Mouse (Mus musculus): ENCODE measurements around the gene Rnf115. TPM values are rescaled to one million over a fixed set of nuclear protein-coding genes. Genes with fewer than 3 reads are reported as not detected.
A peak's percentile ranks its signal among the peaks of the same experiment; 100 is the strongest.

Rnf115 gene
- polyA plus RNA-seq, 1 experiment from 2014 or later, result 38.4 TPM

DNA sequence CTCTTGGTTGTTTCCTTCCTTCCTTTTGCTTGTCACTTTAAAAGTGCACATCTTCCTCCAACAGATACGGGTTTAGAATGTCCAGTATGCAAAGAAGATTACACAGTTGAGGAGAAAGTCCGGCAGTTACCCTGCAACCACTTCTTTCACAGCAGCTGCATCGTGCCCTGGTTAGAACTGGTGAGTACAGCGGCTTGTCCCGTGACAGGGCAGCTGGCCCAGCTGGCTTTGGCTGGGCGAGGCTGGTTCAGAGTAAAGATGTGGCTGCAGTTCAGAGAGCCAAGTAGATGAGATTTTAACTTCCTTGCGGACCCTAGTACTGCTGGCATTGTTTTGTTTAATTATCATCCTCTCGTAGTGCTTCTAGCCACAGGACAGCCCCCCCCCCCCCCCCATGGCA, 61.0 kb downstream of the Rnf115 start:
- Histone ChIP-seq H3K4me1 (ENCODE audit: control insufficient read depth, insufficient read depth, low read length) (no peaks in the 10 kb centered on the region), H3K4me3 (replicated peaks; ENCODE audit: low read length) (no peak overlapping the region), H3K27me3 (ENCODE audit: control insufficient read depth, insufficient read depth, low read length) (no peaks in the 10 kb centered on the region), H3K4me2 (ENCODE audit: low read depth, low read length) (no peak overlapping the region), H3K9me3 (replicated peaks; ENCODE audit: control insufficient read depth, low read length) (no peaks in the 10 kb centered on the region), H3K27ac (ENCODE audit: low read length) (no peak overlapping the region), H3K36me3 (ENCODE audit: control insufficient read depth, insufficient read depth, low read length) (peaks cover 7% of the 10 kb centered on the region; the same call in 1 of the 2 replicates), H3K9ac (ENCODE audit: low read length) (no peak overlapping the region)
- no peak for ATAC-seq (ENCODE audit: insufficient read depth, low FRiP score)
- WGBS, result 85% methylated on average over 8 of the region's 8 CpGs

- H3K27ac ChIP-seq (ENCODE audit: low read length), result no peak overlapping the region
- no peak overlapping the region for H3K9ac ChIP-seq (ENCODE audit: low read length)
- 70% methylated on average over 11 of the region's 11 CpGs for WGBS
- H3K9me3 ChIP-seq (replicated peaks; ENCODE audit: control insufficient read depth, low read length), result no peaks in the 10 kb centered on the region
- no peaks in the 10 kb centered on the region for H3K4me1 ChIP-seq (ENCODE audit: control insufficient read depth, insufficient read depth, low read length)
- no peak overlapping the region for H3K4me3 ChIP-seq (replicated peaks; ENCODE audit: low read length)
- H3K36me3 ChIP-seq (ENCODE audit: control insufficient read depth, insufficient read depth, low read length), result no peaks in the 10 kb centered on the region
- H3K4me2 ChIP-seq (ENCODE audit: low read depth, low read length), result no peak overlapping the region
- no peaks in the 10 kb centered on the region for H3K27me3 ChIP-seq (ENCODE audit: control insufficient read depth, insufficient read depth, low read length)
- no peak for ATAC-seq (ENCODE audit: insufficient read depth, low FRiP score)
Measured at GRCm38 (mm10) chr3:96800254-96800653, 72.8 kb downstream of the Rnf115 start.

GRCm38 (mm10) chr3:96802214-96802613, 74.8 kb downstream of the Rnf115 start:
- 38% methylated on average over 1 of the region's 1 CpGs for WGBS

GRCm38 (mm10) chr3:96808136-96808535, 80.7 kb downstream of the Rnf115 start:
- no peaks in the 10 kb centered on the region for H3K9me3 ChIP-seq (replicated peaks; ENCODE audit: control insufficient read depth, low read length)
- H3K4me2 ChIP-seq (ENCODE audit: low read depth, low read length), result no peak overlapping the region
- no peak overlapping the region for H3K4me3 ChIP-seq (replicated peaks; ENCODE audit: low read length)
- H3K9ac ChIP-seq (ENCODE audit: low read length), result no peak overlapping the region
- no peaks in the 10 kb centered on the region for H3K27me3 ChIP-seq (ENCODE audit: control insufficient read depth, insufficient read depth, low read length)
- ATAC-seq (ENCODE audit: insufficient read depth, low FRiP score), result no peak
- peaks cover 1% of the 10 kb centered on the region for H3K4me1 ChIP-seq (ENCODE audit: control insufficient read depth, insufficient read depth, low read length)
- no peak overlapping the region for H3K27ac ChIP-seq (ENCODE audit: low read length)
- WGBS, result 79% methylated on average over 3 of the region's 3 CpGs
- no peaks in the 10 kb centered on the region for H3K36me3 ChIP-seq (ENCODE audit: control insufficient read depth, insufficient read depth, low read length)

More at GRCm38 (mm10) chr3:96802214-96802613, 74.8 kb downstream of the Rnf115 start:
- H3K36me3 ChIP-seq (ENCODE audit: control insufficient read depth, insufficient read depth, low read length), result no peaks in the 10 kb centered on the region
- H3K4me1 ChIP-seq (ENCODE audit: control insufficient read depth, insufficient read depth, low read length), result no peaks in the 10 kb centered on the region
- no peak overlapping the region for H3K4me2 ChIP-seq (ENCODE audit: low read depth, low read length)
- no peak overlapping the region for H3K27ac ChIP-seq (ENCODE audit: low read length)
- H3K27me3 ChIP-seq (ENCODE audit: control insufficient read depth, insufficient read depth, low read length), result no peaks in the 10 kb centered on the region
- no peak for ATAC-seq (ENCODE audit: insufficient read depth, low FRiP score)
- H3K9ac ChIP-seq (ENCODE audit: low read length), result no peak overlapping the region
- H3K9me3 ChIP-seq (replicated peaks; ENCODE audit: control insufficient read depth, low read length), result no peaks in the 10 kb centered on the region
- no peak overlapping the region for H3K4me3 ChIP-seq (replicated peaks; ENCODE audit: low read length)

- Histone ChIP-seq H3K27ac (ENCODE audit: low read length) (no peak overlapping the region), H3K36me3 (ENCODE audit: control insufficient read depth, insufficient read depth, low read length) (no peaks in the 10 kb centered on the region), H3K27me3 (ENCODE audit: control insufficient read depth, insufficient read depth, low read length) (no peaks in the 10 kb centered on the region), H3K4me1 (ENCODE audit: control insufficient read depth, insufficient read depth, low read length) (peaks cover 6% of the 10 kb centered on the region), H3K9me3 (replicated peaks; ENCODE audit: control insufficient read depth, low read length) (no peaks in the 10 kb centered on the region), H3K9ac (ENCODE audit: low read length) (no peak overlapping the region), H3K4me2 (ENCODE audit: low read depth, low read length) (no peak overlapping the region), H3K4me3 (replicated peaks; ENCODE audit: low read length) (no peak overlapping the region)
- ATAC-seq (ENCODE audit: insufficient read depth, low FRiP score), result no peak
- WGBS, result 71% methylated on average over 3 of the region's 3 CpGs
Measured at GRCm38 (mm10) chr3:96808651-96809050, 81.2 kb downstream of the Rnf115 start.

DNA sequence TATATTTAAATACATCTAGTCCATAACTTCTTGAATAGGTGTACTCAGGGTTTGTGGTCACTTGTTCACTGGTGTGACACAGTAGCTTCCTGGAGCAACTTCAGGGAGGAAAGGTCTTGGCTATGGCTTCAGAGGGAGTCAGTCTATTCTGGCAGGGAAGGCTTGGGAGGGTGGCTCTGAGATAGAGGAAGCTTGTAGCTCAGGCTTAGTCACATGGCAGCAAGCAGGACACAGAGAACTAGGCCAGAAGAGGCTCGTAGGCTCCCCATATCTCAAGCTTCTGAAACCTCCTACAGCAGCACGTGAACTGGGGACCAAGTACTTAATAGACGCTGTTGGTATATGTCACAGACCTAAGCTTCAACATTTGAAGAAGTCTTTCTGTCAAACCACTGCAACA, 83.8 kb downstream of the Rnf115 start:
- Histone ChIP-seq H3K27me3 (ENCODE audit: control insufficient read depth, insufficient read depth, low read length) (no peaks in the 10 kb centered on the region), H3K9me3 (replicated peaks; ENCODE audit: control insufficient read depth, low read length) (no peaks in the 10 kb centered on the region), H3K9ac (ENCODE audit: low read length) (no peak overlapping the region), H3K36me3 (ENCODE audit: control insufficient read depth, insufficient read depth, low read length) (no peaks in the 10 kb centered on the region), H3K4me3 (replicated peaks; ENCODE audit: low read length) (no peak overlapping the region), H3K27ac (ENCODE audit: low read length) (no peak overlapping the region), H3K4me1 (ENCODE audit: control insufficient read depth, insufficient read depth, low read length) (peaks cover 7% of the 10 kb centered on the region), H3K4me2 (ENCODE audit: low read depth, low read length) (no peak overlapping the region)
- ATAC-seq (ENCODE audit: insufficient read depth, low FRiP score), result no peak
- whole genome bisulfite sequencing, result 77% methylated on average over 3 of the region's 3 CpGs

GRCm38 (mm10) chr3:96812395-96813091, 85.1 kb downstream of the Rnf115 start:
- Histone ChIP-seq H3K4me2 (ENCODE audit: low read depth, low read length) (peak overlapping the region; percentile 44), H3K4me3 (replicated peaks; ENCODE audit: low read length) (peak overlapping the region; percentile 26; the same call in 1 of the 2 replicates), H3K4me1 (ENCODE audit: control insufficient read depth, insufficient read depth, low read length) (peaks cover 7% of the 10 kb centered on the region), H3K27me3 (ENCODE audit: control insufficient read depth, insufficient read depth, low read length) (no peaks in the 10 kb centered on the region), H3K9me3 (replicated peaks; ENCODE audit: control insufficient read depth, low read length) (no peaks in the 10 kb centered on the region), H3K36me3 (ENCODE audit: control insufficient read depth, insufficient read depth, low read length) (no peaks in the 10 kb centered on the region), H3K27ac (ENCODE audit: low read length) (no peak overlapping the region), H3K9ac (ENCODE audit: low read length) (no peak overlapping the region)
- peak; percentile 49; the same call in 1 of the 2 replicates for ATAC-seq (ENCODE audit: insufficient read depth, low FRiP score)
- 27% methylated on average over 20 of the region's 20 CpGs for WGBS

DNA sequence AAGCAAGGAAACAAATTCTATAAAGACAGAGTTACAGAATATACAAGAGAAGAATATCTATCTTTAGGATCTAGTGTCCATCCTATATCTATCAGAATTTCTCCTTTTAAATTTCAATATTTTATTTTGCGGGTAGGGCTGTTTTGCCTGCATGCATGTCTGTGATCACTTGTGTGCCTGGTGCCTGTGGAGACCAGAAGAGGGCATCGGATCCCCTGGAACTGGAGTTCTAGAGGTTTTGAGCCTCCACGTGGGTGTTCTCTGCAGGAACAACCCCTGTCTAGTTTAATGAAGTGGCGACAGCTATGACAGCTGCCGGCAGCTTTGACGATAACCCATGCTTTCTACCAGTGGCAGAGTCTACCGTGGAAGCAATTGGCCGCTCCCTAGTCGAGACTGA, 85.6 kb downstream of the Rnf115 start:
- Histone ChIP-seq H3K4me3 (replicated peaks; ENCODE audit: low read length) (0 out of 2 replicates have a peak overlapping the region, but pooled peaks have one; percentile 26), H3K9ac (ENCODE audit: low read length) (no peak overlapping the region; the same call in 1 of the 2 replicates), H3K4me1 (ENCODE audit: control insufficient read depth, insufficient read depth, low read length) (peaks cover 7% of the 10 kb centered on the region), H3K27ac (ENCODE audit: low read length) (no peak overlapping the region), H3K9me3 (replicated peaks; ENCODE audit: control insufficient read depth, low read length) (no peaks in the 10 kb centered on the region), H3K27me3 (ENCODE audit: control insufficient read depth, insufficient read depth, low read length) (no peaks in the 10 kb centered on the region), H3K4me2 (ENCODE audit: low read depth, low read length) (peak overlapping the region; percentile 44), H3K36me3 (ENCODE audit: control insufficient read depth, insufficient read depth, low read length) (no peaks in the 10 kb centered on the region)
- WGBS, result 9% methylated on average over 9 of the region's 9 CpGs
- ATAC-seq (ENCODE audit: insufficient read depth, low FRiP score), result peak; percentile 19; the same call in 1 of the 2 replicates

DNA sequence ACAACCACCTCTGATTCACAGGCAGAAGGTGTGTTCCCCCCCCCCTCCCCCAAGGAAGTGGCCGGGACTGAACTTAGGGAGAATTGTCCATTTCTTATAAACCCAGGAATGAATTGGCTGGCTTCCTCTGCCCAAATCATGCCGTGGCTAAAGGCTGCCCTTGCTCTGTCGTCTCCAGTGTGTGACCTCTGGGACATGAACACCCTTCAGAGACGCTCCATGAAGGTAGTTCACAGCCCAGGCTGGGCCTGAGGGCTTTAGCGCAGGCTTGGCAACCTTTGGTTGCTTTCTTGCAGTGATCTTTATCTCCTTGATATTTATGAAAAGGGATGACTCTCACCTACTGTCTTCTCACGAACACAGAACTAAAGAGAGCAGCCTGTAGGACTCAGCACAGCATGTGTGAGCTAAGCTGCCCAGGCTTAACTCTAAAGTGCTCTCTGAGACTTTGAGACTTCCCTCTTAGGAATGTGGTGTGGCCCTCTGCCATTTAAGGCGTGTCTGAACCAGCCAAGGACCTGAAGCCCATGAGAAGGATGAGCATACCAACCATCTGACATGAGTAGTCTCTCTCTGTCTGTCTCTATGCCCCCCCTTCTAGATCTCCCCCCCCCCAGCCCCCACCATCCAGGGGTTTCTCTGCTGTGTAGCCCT, 86.3 kb downstream of the Rnf115 start:
- 47% methylated on average over 7 of the region's 7 CpGs for WGBS
- H3K4me3 ChIP-seq (replicated peaks; ENCODE audit: low read length), result no peak overlapping the region
- H3K27ac ChIP-seq (ENCODE audit: low read length), result no peak overlapping the region
- no peak for ATAC-seq (ENCODE audit: insufficient read depth, low FRiP score)
- no peak overlapping the region for H3K4me2 ChIP-seq (ENCODE audit: low read depth, low read length)
- H3K27me3 ChIP-seq (ENCODE audit: control insufficient read depth, insufficient read depth, low read length), result no peaks in the 10 kb centered on the region
- no peak overlapping the region; the same call in 1 of the 2 replicates for H3K9ac ChIP-seq (ENCODE audit: low read length)
- no peaks in the 10 kb centered on the region for H3K36me3 ChIP-seq (ENCODE audit: control insufficient read depth, insufficient read depth, low read length)
- peaks cover 7% of the 10 kb centered on the region for H3K4me1 ChIP-seq (ENCODE audit: control insufficient read depth, insufficient read depth, low read length)
- no peaks in the 10 kb centered on the region for H3K9me3 ChIP-seq (replicated peaks; ENCODE audit: control insufficient read depth, low read length)

Data from stomach, embryonic 16.5 days (tissue).